ENCODE assay signal across 17 mouse cellular contexts in the genomic region with DNA sequence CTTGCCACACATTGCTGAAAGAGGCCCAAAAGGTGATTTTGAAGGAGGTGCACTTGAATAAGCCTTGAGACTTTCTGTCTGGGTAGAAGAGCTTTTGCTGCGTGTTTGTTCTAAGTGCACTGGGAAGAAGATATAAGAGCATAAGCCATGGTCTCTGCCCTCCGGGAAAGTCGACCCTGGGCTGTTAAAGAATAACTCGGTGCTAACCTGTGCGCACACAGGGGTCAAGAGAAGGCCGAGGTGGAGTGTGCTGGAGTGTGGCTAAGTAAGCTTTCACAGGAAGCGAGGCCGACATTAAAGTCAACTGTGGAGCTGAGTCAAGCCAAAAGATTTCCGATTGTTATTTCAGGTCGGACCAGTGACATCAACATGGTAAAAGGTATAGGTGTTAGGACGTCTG.
A peak's percentile ranks its signal among the peaks of the same experiment; 100 is the strongest.
DNase-seq lines count a peak whose midpoint lies in the region; ATAC-seq lines count a peak whose summit lies in the region.
"Had no signal": no experiment of that assay in that cellular context is flagged by ENCODE, and none has a peak within 500 bp of the region (broad histone marks: within the 10 kb centered on the region; RNA-seq: fewer than 3 reads in every experiment).

No protein-coding gene starts in this region.

- H3K4me3 ChIP-seq in kidney, embryonic 15.5 days (replicated peaks) = no peak overlapping the region
- no peak overlapping the region for H3K4me3 ChIP-seq in liver, embryonic 12.5 days
- no peak overlapping the region for H3K4me3 ChIP-seq in lung, embryonic 16.5 days (ENCODE audit: low read length)
- no peak overlapping the region for H3K4me3 ChIP-seq in hindbrain, embryonic 11.5 days (ENCODE audit: low read depth, low read length)
- H3K4me3 ChIP-seq: embryonic facial prominence, embryonic 12.5 days; hindbrain, embryonic 12.5 days had no signal

- peak; percentile 72 for DNase-seq in kidney, adult 11 months
- DNase-seq in spleen, postnatal 36 days (ENCODE audit: low spot score in 2 of 2) = no peak
- DNase-seq in hindbrain, embryonic 11.5 days (ENCODE audit: low spot score) = no peak
- no peak for DNase-seq in ovary, postnatal 10 days (ENCODE audit: low spot score)
- DNase-seq in left cerebral cortex, adult 11 months (ENCODE audit: low spot score) = no peak
- DNase-seq: B cell, adult 2 months; cerebellum, postnatal 25 days; heart, adult 18-20 months; midbrain, embryonic 14.5 days; right cerebral cortex, postnatal 4 days; thymus, adult 18-20 months had no signal

- H3K36me3 ChIP-seq in kidney, embryonic 15.5 days = no peaks in the 10 kb centered on the region
- H3K36me3 ChIP-seq in liver, embryonic 12.5 days = no peaks in the 10 kb centered on the region
- no peaks in the 10 kb centered on the region for H3K36me3 ChIP-seq in lung, embryonic 16.5 days (ENCODE audit: control insufficient read depth, insufficient read depth, low read length)
- H3K36me3 ChIP-seq in hindbrain, embryonic 11.5 days (ENCODE audit: control insufficient read depth, insufficient read depth, low read length) = no peaks in the 10 kb centered on the region
- H3K36me3 ChIP-seq: embryonic facial prominence, embryonic 12.5 days; hindbrain, embryonic 12.5 days had no signal

- peak; percentile 90 for ATAC-seq in kidney, embryonic 15.5 days (replicated peaks; ENCODE audit: low FRiP score)
- peak; percentile 62 for ATAC-seq in liver, embryonic 12.5 days
- ATAC-seq in lung, embryonic 16.5 days (ENCODE audit: low read depth) = peak; percentile 96
- no peak for ATAC-seq in hindbrain, embryonic 11.5 days (ENCODE audit: low FRiP score)

- no peaks in the 10 kb centered on the region for H3K9me3 ChIP-seq in kidney, embryonic 15.5 days (replicated peaks)
- H3K9me3 ChIP-seq in liver, embryonic 12.5 days (replicated peaks) = no peaks in the 10 kb centered on the region
- H3K9me3 ChIP-seq in lung, embryonic 16.5 days (ENCODE audit: control insufficient read depth, low read length) = no peaks in the 10 kb centered on the region
- H3K9me3 ChIP-seq in hindbrain, embryonic 11.5 days (ENCODE audit: control insufficient read depth, low read length) = no peaks in the 10 kb centered on the region
- H3K9me3 ChIP-seq: embryonic facial prominence, embryonic 12.5 days; hindbrain, embryonic 12.5 days had no signal

- H3K9ac ChIP-seq in kidney, embryonic 15.5 days = no peak overlapping the region
- H3K9ac ChIP-seq in liver, embryonic 12.5 days = no peak overlapping the region
- H3K9ac ChIP-seq in lung, embryonic 16.5 days (ENCODE audit: low read length) = no peak overlapping the region
- H3K9ac ChIP-seq in hindbrain, embryonic 11.5 days (ENCODE audit: low read depth, low read length) = no peak overlapping the region
- H3K9ac ChIP-seq: embryonic facial prominence, embryonic 12.5 days; hindbrain, embryonic 12.5 days had no signal

- H3K4me2 ChIP-seq in kidney, embryonic 15.5 days = no peak overlapping the region
- H3K4me2 ChIP-seq in liver, embryonic 12.5 days = no peak overlapping the region
- no peak overlapping the region for H3K4me2 ChIP-seq in lung, embryonic 16.5 days (ENCODE audit: low read depth, low read length)
- no peak overlapping the region for H3K4me2 ChIP-seq in hindbrain, embryonic 11.5 days (replicated peaks; ENCODE audit: low read depth, low read length)
- H3K4me2 ChIP-seq: embryonic facial prominence, embryonic 12.5 days; hindbrain, embryonic 12.5 days had no signal

- H3K27ac ChIP-seq in kidney, embryonic 15.5 days = 0 out of 2 replicates have a peak overlapping the region, but pooled peaks have one; percentile 1
- H3K27ac ChIP-seq in liver, embryonic 12.5 days = 0 out of 2 replicates have a peak overlapping the region, but pooled peaks have one; percentile 14
- no peak overlapping the region for H3K27ac ChIP-seq in lung, embryonic 16.5 days (ENCODE audit: low read length)
- no peak overlapping the region for H3K27ac ChIP-seq in hindbrain, embryonic 11.5 days (ENCODE audit: low read depth, low read length)
- H3K27ac ChIP-seq: embryonic facial prominence, embryonic 12.5 days; hindbrain, embryonic 12.5 days; macrophage had no signal

- whole genome bisulfite sequencing in kidney, embryonic 15.5 days = 16% methylated on average over 11 of the region's 11 CpGs
- 60% methylated on average over 11 of the region's 11 CpGs for WGBS in liver, embryonic 12.5 days (ENCODE audit: insufficient replicate concordance)
- WGBS in lung, embryonic 16.5 days = 39% methylated on average over 11 of the region's 11 CpGs
- 77% methylated on average over 11 of the region's 11 CpGs for WGBS in hindbrain, embryonic 11.5 days

- no peaks in the 10 kb centered on the region for H3K27me3 ChIP-seq in kidney, embryonic 15.5 days
- no peaks in the 10 kb centered on the region for H3K27me3 ChIP-seq in liver, embryonic 12.5 days (replicated peaks)
- H3K27me3 ChIP-seq in lung, embryonic 16.5 days (ENCODE audit: control insufficient read depth, insufficient read depth, low read depth, low read length) = no peaks in the 10 kb centered on the region
- no peaks in the 10 kb centered on the region for H3K27me3 ChIP-seq in hindbrain, embryonic 11.5 days (ENCODE audit: control insufficient read depth, insufficient read depth, low read length)
- H3K27me3 ChIP-seq: embryonic facial prominence, embryonic 12.5 days; hindbrain, embryonic 12.5 days had no signal

- peaks cover 7% of the 10 kb centered on the region; the same call in 1 of the 2 replicates for H3K4me1 ChIP-seq in kidney, embryonic 15.5 days
- H3K4me1 ChIP-seq in liver, embryonic 12.5 days = no peaks in the 10 kb centered on the region
- H3K4me1 ChIP-seq in lung, embryonic 16.5 days (replicated peaks; ENCODE audit: control insufficient read depth, insufficient read depth, low read length) = peaks cover 4% of the 10 kb centered on the region; the same call in 1 of the 2 replicates
- H3K4me1 ChIP-seq in hindbrain, embryonic 11.5 days (replicated peaks; ENCODE audit: control insufficient read depth, insufficient read depth, low read length) = no peaks in the 10 kb centered on the region
- H3K4me1 ChIP-seq: hindbrain, embryonic 12.5 days had no signal

Comparison
In these comparisons a context has a peak if more than half of its experiments do, and no peak if none do; other contexts are left out.
1. H3K27ac ChIP-seq: peak in kidney, embryonic 15.5 days (single experiment) and liver, embryonic 12.5 days (single experiment); none in lung, embryonic 16.5 days (single experiment) and hindbrain, embryonic 11.5 days (single experiment).